Mouse (Mus musculus): Measurements from ENCODE around the gene Crybg3.

GRCm38 (mm10) chr16:59579237-59579636 lies 21.5 kb downstream of the Crybg3 start:
- TF ChIP-seq CTCF (IDR thresholded peaks at IDR 0.05; ENCODE audit: low read depth): no peak
- TF ChIP-seq EP300 (IDR thresholded peaks at IDR 0.05; ENCODE audit: low read depth): no peak

All from liver, embryonic 14.5 days (tissue).